Mouse (Mus musculus) c-Kit-negative CD71-positive TER-119-positive erythroid progenitor cells, embryonic 14.5 days (primary cell): ENCODE data around the gene Spag16.

Experiments used
- DNase-seq: peaks from one replicate; pipeline ENCODE4 v3.0.0-alpha.2; 2013; ENCODE audit warnings: low read depth, low spot score

The Spag16 gene

DNA sequence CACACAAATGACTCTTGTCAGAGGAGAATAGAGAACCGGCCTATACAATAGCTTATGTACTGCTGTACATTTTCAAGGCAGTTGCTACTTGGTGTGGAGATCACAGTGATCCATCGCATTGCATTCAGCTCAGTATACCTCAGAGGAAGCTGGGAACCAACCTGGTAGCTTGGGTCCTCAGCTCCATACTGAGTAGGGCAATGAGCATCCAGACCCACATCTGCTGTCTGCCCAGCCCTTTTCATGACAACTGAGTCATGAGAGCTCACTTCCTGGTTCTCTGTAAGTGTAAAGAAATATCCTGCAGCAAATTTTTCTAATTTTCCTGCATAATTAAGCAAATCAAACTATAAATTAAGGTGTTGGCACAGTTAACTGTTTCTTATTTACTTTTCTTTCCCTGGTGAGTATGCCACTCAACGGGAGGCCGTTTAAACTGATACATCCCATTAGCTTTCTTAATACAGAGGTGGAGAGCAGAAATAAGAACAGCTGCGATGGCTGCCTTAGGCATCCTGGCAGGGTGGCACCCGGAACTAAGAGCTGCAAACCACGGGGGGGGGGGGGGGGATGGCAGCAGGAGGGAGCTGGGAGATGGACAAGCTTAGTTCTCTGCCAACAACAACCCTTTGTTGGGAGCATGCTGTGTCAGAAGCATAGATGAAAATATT, 255.6 kb downstream of the Spag16 start:
- no peak for DNase-seq

DNA sequence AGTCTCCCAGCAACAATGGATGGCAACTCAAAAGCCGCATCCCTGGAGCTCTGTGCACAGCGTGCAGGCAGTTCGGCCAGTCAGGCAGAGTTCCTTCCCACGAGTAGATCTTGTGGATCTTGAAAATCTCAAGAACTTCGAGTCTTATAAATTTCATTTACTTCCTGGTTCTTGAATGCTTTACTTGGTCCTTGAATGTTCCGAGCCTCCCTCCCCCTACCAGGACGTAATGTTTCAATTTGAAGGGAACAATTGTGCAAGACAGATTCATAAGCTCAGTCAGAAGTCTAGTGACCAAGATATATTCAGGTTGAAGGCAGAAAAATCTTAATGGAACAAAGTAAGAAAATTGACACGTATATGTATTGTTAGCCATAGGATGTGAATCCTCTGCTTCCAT, 277.9 kb downstream of the Spag16 start:
- no peak for DNase-seq

DNA sequence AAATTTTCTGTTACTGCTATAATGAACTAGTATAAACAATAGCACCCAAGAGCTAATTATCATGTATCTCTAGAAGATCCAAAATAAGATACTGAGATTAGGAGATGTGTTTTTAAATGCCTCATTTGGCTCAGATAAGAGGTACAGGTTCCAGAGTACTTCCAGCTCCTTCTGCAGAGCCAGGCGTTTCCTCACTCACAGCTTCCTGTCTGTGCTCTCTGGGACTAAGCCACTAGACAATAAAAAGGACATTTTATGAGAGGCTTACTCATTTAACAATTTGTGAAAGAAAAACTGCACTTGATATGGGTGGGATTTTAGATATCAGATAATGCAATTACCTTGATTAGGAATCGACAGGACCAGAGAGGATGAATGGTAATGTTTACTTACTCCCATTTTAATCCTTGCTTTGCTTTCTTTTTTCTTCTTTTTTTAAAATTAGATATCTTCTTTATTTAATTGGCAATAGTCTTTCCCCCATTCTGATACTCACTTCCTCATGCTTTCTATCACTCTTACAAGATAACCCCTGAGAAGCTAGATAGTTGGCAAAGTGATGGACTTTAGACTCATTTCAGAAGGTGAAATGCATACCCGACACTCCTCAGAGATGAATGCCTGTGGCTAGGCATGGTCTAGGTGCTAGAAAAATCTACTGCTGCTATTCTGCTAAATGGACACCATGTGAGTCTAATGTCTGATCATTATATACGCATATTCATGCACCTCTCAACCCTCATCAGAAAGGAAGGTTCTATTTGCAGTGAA, 289.6 kb downstream of the Spag16 start:
- no peak for DNase-seq

DNA sequence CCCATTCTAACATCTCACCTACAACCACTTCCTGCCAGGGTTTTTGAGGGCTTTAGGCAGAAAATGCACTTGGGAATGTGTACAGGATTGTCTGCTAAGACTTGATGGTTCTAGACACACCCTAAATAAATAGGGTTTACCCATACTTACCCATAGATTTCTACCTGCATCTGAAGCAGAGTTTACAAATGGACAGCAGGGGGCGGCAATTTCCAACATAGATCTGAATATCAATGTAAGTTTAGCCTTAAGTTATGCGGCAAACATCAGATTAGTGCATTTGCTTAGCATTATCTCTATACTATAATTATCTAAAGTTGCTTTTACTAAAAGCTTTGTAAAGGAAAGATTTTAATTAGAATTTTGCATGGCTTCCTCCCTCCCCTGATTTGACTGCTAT, 301.3 kb downstream of the Spag16 start:
- DNase-seq, result no peak

DNA sequence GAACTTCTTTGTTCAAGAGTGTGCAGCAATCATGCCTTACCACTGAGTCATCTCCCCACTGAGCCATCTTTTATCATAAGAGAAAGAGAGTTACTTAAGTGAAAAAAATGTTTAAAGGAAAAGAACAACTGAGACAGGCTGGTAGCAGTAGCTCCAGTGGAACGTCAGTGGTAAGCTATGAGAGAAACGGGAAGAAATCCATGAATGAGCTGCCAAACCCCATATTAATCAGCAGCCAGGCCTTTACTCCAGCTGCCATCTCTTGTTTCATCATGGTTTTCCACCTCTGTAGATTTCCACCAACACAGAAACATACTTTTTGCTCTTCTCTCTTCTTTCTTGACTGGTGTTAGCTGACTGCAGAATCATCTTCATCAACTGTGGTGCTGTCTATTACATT, 308.8 kb downstream of the Spag16 start:
- no peak for DNase-seq

DNA sequence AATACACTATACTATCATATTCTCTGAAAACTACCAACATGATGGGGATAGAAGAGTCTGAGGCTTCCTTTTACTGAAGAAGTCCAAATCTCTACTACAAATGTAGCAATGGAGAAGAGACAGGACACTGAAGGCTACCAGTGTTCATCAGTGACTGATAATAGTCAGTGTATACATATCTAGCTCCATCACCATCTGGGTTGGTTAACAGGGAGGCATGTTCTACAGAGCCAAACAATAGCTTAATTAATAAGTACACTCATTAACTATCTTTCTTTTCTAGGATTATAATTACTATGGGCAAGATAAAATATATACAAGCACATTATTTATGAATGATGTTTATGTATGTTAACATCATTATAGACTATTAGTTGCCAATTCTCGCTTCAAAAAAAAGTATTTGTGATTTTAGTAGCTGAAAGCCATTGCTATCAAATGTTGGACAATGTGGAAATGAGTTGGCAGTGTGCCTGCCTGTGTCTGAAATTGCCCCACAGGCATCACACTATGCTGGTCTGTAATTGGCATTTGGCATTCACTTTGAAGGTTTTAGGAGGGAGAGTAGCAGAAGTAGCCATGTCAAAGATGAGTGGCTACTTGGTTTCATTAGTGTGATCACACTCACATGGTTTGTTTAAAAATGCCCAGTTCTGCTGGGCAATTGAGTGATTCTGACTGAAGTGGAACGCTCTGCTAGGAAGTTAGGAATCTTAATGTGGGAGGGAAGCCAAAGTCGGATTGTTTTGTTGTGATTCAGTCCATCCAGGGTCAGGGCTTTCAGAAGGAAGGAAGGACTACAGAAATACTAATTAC, 338.8 kb downstream of the Spag16 start:
- DNase-seq, result no peak

DNA sequence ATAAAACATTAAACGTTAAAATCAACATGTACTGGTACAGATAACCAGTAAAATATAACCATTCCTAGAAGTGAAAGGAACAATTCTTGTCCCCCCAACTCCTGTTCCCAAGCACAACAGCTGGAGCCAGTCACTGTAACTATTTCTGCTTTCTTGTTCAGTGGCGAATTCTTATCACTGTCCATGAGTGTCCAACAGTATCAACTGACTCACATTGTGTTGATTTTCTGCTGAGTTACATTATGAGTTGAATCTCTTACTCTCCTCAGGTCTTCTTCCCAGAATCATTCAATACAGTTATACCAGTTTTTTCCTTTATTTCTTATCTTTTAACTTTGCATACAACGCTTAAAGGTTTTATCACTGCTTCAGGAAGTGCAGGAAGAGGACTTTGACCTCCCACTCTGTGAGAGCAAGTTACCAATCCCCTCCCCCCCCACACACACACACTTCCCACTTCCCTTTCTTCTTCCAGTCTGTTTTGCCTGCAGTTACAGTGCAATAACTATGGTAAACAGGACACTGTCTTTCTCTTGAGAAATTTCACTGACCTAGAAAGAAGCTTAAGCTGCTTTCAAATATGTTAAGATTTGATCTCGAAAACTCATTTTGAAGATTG, 353.5 kb downstream of the Spag16 start:
- DNase-seq, result no peak

DNA sequence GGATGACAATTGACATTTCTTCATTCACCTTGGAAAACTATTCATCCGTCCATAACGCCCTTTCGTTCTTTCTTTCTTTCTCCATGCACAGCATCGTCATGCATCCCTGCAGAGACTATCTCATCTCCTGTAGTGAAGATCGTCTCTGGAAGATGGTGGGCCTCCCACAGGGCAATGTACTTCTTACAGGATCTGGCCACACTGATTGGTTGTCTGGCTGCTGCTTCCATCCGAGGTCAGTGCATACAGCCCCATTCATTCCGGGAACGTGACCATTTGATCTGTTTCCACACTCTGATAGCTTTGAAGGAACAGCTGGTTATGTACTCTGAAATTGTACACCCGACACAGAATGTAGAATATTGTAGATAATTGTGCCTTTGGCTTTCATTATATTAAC, 438.0 kb downstream of the Spag16 start:
- no peak for DNase-seq

DNA sequence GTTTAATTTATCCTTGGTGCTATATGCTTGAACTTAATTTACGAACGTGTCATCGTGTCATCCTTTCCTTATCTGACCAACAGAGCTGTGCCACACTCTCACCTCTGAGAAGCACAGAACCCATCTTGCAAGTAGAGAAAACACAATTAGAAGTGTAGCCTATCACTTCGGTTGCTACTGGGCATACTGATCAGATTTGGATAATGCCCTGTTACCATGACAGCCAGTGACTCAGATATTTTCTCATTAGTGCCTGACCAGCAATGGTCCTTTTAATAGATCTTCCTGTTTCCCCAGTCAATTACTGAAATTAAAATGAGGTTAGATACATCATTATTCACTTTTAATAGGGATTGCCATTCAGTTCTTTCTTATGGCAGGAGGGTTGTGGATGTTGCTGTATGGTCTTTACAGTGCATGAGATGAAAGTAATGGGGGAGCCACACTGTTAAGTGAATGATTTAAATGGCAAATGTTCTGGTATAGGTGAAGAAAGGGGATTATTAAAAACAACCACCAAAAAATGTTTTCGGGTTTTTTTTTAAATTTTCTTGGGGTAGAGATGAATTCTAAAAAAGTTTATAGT, 439.2 kb downstream of the Spag16 start:
- DNase-seq, result no peak

DNA sequence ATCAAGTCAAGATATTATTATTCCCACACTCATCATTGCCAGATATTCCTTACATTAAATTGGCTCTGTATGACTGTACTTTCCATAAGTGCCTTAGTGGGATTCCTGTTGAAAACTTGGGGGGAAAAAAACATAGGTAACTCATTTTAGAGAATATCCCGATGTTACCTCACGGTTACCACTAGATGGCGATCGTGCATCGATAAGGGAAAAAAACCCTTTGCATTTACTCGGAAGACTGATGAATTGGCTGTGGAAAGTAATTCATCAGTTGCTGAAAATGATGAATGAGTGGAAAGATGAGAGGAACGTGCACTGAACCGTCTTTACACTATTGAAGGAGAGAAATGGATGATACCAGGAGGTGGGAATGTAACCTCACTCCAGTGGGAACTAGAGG, 443.4 kb downstream of the Spag16 start:
- DNase-seq, result peak; percentile 1

DNA sequence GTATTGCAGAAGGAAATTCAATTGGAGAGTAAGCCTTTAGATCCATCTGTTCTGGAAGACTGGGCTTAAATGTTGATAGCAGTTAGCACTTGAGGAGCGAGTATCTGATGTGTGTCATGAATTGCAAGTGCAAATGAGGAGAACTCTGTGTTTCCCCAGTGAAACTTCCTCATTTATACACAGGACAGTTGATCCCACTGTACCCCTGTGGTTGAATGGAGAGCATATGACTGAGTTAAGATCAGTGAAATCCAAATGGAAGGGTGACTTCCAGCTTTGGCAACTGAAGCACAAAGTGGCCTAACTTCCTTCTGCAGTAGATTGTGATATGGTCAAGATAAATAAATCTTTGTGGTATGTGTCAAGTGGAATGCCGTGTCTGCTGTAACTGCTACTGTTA, 446.0 kb downstream of the Spag16 start:
- DNase-seq, result no peak

DNA sequence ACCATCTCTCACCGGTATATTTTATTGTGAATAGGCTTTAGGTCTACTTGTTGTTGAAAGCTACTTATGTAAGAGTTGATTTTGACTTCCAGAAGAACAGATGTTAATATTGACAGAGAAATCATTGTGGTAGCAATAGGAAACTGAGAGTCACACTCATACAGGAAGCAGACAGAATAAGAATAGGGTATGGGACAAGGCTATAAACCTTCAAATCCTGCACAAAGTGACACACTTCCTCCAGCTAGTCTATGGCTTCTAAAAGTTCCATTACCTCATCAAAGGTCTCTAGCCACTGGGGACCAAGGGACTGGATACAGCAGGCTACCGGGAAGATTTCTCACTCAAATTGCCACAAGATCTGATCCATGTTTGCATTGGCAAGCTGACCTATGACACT, 452.5 kb downstream of the Spag16 start:
- DNase-seq, result no peak

DNA sequence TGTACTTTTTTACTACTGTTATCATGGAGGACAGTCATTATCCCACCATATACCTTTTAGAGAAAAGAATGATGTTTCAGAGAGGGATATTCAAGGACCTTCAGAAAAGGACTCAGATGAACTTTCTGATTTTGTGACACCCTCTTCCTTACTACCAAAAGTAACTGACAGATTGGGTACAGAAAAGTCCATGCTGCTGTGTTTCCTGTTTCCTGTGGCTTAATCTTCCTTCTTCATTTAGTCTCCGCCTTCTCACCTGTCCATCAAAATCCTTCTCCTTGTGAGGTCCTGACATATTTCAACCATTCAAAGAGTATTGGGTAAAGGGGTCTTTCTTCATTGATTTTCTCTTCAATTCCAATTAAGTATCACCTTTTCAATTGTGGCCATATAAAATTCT, 456.6 kb downstream of the Spag16 start:
- DNase-seq, result no peak

DNA sequence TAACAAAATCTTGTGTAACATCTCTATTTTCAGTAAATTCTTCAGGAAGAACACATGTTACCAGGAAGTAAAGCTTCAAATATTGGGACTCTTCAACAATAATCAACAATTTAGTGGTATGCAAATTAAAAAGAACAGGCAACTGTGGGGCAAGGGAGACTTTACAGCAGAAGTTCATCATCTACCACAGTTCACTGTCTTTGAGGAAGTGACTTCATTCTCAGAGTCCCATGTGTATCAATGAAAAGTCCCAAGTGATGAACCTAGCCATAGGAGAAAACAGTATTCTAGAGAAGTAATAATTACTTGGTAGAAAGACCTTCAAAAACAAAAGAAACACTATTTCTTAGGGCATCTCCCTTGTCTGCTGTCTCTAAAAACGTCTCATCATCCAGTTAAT, 457.4 kb downstream of the Spag16 start:
- no peak for DNase-seq

DNA sequence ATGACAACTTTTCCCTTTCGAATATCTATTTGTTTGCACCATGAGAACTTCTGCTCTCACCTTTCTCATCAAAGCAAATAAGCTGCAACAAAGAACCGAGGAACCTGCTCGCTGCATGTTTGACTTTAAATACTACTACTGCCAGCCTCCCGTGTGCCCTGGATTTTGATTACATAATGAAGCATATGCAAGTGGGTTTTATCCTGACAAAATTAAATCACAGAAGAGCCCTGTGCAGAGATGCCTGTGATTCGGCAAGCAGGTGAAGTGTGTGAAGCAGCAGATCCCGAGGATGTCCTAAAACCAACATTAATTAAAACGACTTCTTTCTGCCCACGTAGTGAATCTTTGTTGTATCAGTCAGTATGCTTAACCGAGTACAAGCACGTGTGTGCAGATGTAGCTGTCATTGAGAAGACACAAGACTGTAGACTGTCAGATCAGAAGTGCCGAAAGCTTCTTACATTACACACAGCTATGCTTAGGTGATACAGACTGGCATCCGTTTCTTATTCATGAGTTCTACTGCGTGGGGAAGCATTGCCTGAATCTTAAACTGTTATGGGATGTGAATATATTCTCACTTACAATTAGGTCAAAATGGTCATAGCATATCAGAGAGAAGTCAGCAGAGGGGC, 489.5 kb downstream of the Spag16 start:
- no peak for DNase-seq

DNA sequence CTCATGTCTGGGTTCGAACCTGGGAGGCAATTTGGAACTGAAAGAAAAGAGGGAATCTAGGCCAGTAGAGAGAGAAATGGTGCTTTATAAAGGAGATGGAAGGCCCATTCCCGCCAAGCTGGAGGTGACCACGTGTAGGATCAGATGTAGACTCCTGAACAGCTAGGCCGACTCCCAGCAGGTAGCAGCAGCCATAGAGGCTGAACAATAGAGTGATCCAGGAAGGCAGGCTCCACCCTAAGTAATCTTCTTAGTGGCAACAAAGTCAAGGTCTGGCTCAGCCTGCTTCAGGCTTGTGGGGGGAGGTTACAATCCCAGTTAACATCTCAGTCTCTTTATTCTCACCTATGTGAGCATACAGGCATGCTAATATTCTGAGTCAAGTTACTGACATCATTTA, 494.2 kb downstream of the Spag16 start:
- DNase-seq, result no peak

DNA sequence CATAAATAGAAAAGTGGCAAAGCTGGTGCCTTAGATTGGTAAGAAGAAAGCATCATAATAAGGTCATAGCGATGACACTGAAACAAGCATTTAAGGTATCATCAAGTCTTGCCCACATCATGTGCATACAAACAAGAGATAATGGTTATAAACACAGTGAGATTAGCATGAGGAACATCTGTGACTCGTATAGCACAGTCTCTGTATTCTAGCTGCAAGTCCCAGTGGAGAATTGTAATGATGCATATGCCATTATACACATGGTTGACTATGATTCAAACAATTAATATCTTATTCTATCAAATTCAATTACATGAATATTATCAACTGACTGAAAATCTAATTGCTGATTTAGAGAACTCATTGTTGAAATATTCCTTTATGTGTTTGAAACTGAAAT, 519.4 kb downstream of the Spag16 start:
- no peak for DNase-seq

DNA sequence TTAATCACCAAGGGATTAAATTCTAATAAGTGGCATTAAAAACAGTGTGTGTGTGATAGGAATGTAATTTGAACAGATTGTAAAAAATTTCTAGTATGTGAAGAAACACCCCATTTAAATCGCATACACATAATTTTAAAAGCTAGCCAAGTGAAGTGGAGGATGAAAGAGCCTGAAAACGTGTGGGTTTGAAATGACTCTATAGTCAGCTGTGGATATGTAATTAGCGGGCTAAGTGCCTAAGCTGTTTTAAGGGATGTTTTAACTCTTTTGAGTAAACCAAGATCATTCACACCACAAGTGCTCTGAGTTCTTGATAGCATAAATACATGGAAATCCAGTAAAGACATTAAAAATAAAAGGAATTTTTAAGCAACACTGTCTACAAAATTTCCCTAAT, 524.6 kb downstream of the Spag16 start:
- DNase-seq, result no peak

DNA sequence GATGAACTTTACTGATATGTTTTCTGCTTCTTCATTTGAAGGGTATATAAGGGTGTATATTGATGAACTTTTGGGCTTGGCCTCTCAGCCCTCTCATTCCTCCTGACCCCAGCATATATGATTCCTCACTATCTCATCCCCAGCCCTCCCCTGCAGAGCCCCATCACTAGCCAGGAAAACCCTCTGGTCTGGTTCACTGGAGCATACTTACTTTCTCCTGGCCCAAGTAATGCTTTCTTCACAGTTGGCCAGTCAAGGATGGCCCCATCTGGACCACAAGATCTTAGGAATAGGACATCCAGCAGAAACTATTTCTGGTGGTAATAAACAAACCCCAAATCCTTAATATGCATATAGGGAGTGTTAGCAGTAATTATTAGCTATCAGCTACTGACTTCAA, 527.2 kb downstream of the Spag16 start:
- DNase-seq, result no peak

DNA sequence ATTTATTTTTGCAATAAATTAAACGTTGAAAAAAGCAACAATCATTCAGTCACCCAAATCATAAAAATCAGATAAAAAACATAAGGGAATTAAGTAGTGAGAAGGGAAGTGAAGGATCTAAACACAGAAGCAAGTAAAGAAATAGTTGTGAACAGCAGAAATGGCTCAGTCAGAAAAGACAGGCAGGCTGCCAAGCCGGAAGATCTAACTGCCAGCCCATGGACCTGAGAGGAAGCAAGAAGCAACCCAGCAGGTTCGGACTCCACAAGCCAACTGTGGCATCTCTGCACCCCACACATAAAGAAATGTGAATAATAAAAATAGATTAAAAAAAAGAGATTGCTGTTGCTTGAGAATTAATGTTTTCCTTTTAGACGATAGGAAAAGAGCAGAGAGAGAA, 545.0 kb downstream of the Spag16 start:
- no peak for DNase-seq

DNA sequence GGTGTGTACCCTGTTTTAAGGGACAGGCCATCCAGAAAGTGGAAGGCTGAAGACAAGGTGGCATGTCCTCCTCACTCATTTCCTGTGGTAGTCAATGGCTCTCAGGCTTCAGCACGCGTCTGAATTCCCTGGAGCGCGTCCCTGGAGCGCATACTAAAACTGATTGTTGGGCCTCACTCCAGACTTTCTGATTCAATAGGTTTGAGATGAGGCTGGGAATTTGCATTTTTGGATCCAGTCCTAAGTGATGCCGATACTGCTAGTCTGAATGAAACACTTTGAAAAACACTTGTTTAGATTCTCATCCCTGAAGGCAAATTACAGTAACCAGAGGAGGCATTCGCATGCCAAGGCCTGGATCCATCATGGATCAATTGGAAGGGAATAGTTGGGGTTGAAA, 553.3 kb downstream of the Spag16 start:
- no peak for DNase-seq
